Mouse (Mus musculus) hindbrain, embryonic 15.5 days (tissue): ENCODE measurements around the gene Filip1. TPM values are rescaled to one million over a fixed set of nuclear protein-coding genes. Genes with fewer than 3 reads are reported as not detected.

ENCODE experiments used
- ATAC-seq: fragments of 200-750 bp; cut with Nextera tagmentation; 2 replicates; pipeline ENCODE4 v1.8.0; 2017; ENCODE audit warnings: low read depth, moderate number of reproducible peaks, moderate TSS enrichment; ENCODE audit not compliant: low FRiP score
- H3K27ac ChIP-seq: fragments of 300-500 bp; sonication (generic); replicated peaks from 2 replicates; pipeline ENCODE4 v1.5.1; 2015; ENCODE audit warnings: mild to moderate bottlenecking, inconsistent platforms
- H3K27me3 ChIP-seq: fragments of 300-500 bp; sonication (generic); 2 replicates; pipeline ENCODE4 v1.6.1; 2015; ENCODE audit warnings: control low read depth, inconsistent platforms
- H3K36me3 ChIP-seq: fragments of 300-500 bp; sonication (generic); 2 replicates; pipeline ENCODE4 v1.6.1; 2015; ENCODE audit warnings: control low read depth, inconsistent platforms
- H3K4me1 ChIP-seq: fragments of 300-500 bp; sonication (generic); replicated peaks from 2 replicates; pipeline ENCODE4 v1.6.1; 2015; ENCODE audit warnings: control low read depth, inconsistent platforms
- H3K4me2 ChIP-seq: fragments of 300-500 bp; sonication (generic); 2 replicates; pipeline ENCODE4 v1.6.1; 2015; ENCODE audit warnings: moderate library complexity, mild to moderate bottlenecking, inconsistent platforms
- H3K4me3 ChIP-seq: fragments of 300-500 bp; sonication (generic); 2 replicates; pipeline ENCODE4 v1.5.1; 2015; ENCODE audit warnings: mild to moderate bottlenecking, inconsistent platforms
- H3K9ac ChIP-seq: fragments of 300-500 bp; sonication (generic); 2 replicates; pipeline ENCODE4 v1.6.1; 2015; ENCODE audit warnings: inconsistent platforms
- H3K9me3 ChIP-seq: fragments of 300-500 bp; sonication (generic); 2 replicates; pipeline ENCODE4 v1.6.1; 2016; ENCODE audit warnings: control low read depth, inconsistent platforms
- WGBS: fragments of 180-500 bp; shearing (Covaris S2); methylation state at CpG from one replicate; pipeline ENCODE4 v1.1.7; 2015; 5-methylcytosine and 5-hydroxymethylcytosine counted together
- polyA plus RNA-seq: library from polyadenylated mRNA; unstranded; fragments of >200 nt; fragmentation: Nextera tagmentation; extraction: Ambion mirVana; gene quantifications from 2 replicates; pipeline ENCODE4 v1.2.1, GENCODE M21; 2015

Filip1 gene
- polyA plus RNA-seq, 1 experiment from 2014 or later, result 2.7 TPM

GRCm38 (mm10) chr9:79807178-79807577, 205.5 kb downstream of the Filip1 start:
- H3K4me3 ChIP-seq, result no peak overlapping the region
- WGBS, result 57% methylated on average over 4 of the region's 4 CpGs
- no peak for ATAC-seq

GRCm38 (mm10) chr9:79806317-79807075, 206.2 kb downstream of the Filip1 start:
- WGBS, result 46% methylated on average over 12 of the region's 12 CpGs
- Histone ChIP-seq H3K4me2 (no peak overlapping the region), H3K4me3 (no peak overlapping the region), H3K9me3 (no peaks in the 10 kb centered on the region), H3K36me3 (no peaks in the 10 kb centered on the region), H3K9ac (no peak overlapping the region), H3K4me1 (no peaks in the 10 kb centered on the region), H3K27me3 (no peaks in the 10 kb centered on the region), H3K27ac (no peak overlapping the region)
- ATAC-seq, result peak; percentile 68; the same call in 1 of the 2 replicates

More at GRCm38 (mm10) chr9:79807178-79807577, 205.5 kb downstream of the Filip1 start:
- H3K36me3 ChIP-seq, result no peaks in the 10 kb centered on the region
- no peaks in the 10 kb centered on the region for H3K4me1 ChIP-seq
- no peak overlapping the region; the same call in 1 of the 2 replicates for H3K4me2 ChIP-seq
- no peak overlapping the region for H3K9ac ChIP-seq
- H3K27ac ChIP-seq, result no peak overlapping the region
- H3K27me3 ChIP-seq, result no peaks in the 10 kb centered on the region
- no peaks in the 10 kb centered on the region for H3K9me3 ChIP-seq

GRCm38 (mm10) chr9:79805426-79805825, 207.2 kb downstream of the Filip1 start:
- no peak for ATAC-seq
- no peak overlapping the region for H3K9ac ChIP-seq
- H3K9me3 ChIP-seq, result no peaks in the 10 kb centered on the region
- no peaks in the 10 kb centered on the region for H3K4me1 ChIP-seq
- H3K4me3 ChIP-seq, result no peak overlapping the region
- no peaks in the 10 kb centered on the region for H3K27me3 ChIP-seq
- no peaks in the 10 kb centered on the region for H3K36me3 ChIP-seq
- no peak overlapping the region for H3K27ac ChIP-seq
- no peak overlapping the region for H3K4me2 ChIP-seq
- 88% methylated on average over 10 of the region's 10 CpGs for WGBS

DNA sequence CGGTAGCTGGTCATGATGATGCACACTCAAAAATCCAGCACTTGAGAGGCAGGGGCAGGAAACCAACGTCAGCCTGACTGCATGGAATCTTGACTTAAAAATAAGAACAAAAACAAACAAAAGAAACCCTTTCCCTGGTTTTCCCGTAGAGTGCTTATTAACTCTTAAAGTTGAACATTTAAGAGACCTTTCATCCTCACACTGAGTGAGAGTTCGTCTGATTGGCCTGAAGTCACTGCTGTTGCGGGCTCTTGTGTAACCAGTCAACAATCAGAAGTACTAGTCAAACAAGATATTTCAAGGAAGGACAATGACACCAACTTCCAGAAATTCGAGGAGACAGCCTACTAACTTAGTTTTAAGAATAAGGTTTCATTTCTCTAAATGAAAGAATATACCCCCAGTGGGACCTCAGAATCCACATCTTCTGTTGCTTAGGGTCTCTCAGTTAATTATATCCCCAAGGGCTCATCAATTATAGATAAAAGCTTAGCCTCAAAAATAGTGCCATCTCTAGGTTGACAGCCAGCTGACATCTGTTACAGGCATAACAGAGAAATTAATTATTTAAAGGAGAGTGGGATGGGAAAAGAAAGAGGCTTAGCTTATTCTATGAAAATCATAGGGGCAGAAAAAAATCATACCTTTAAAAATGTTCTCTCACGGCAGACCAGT, 216.1 kb downstream of the Filip1 start:
- H3K36me3 ChIP-seq, result no peaks in the 10 kb centered on the region
- H3K4me2 ChIP-seq, result no peak overlapping the region
- no peaks in the 10 kb centered on the region for H3K27me3 ChIP-seq
- 70% methylated on average over 7 of the region's 7 CpGs for whole genome bisulfite sequencing
- no peak overlapping the region for H3K4me3 ChIP-seq
- no peak for ATAC-seq
- peaks cover 10% of the 10 kb centered on the region for H3K4me1 ChIP-seq
- H3K9ac ChIP-seq, result no peak overlapping the region
- no peaks in the 10 kb centered on the region for H3K9me3 ChIP-seq
- no peak overlapping the region for H3K27ac ChIP-seq

GRCm38 (mm10) chr9:79795076-79795475, 217.6 kb downstream of the Filip1 start:
- H3K4me3 ChIP-seq, result no peak overlapping the region
- H3K4me1 ChIP-seq, result peaks cover 20% of the 10 kb centered on the region
- no peaks in the 10 kb centered on the region for H3K36me3 ChIP-seq
- H3K9me3 ChIP-seq, result no peaks in the 10 kb centered on the region
- 86% methylated on average over 1 of the region's 1 CpGs for WGBS
- ATAC-seq, result no peak
- H3K27ac ChIP-seq, result no peak overlapping the region
- no peaks in the 10 kb centered on the region for H3K27me3 ChIP-seq
- no peak overlapping the region for H3K4me2 ChIP-seq
- no peak overlapping the region for H3K9ac ChIP-seq

GRCm38 (mm10) chr9:79792841-79793835, 219.5 kb downstream of the Filip1 start, which contains the start of gene Tmem30a:
TSS of gene Tmem30a (minus strand) at chr9:79793507.
- Histone ChIP-seq H3K36me3 (no peaks in the 10 kb centered on the region), H3K9ac (peak within 1 kb of the TSS; percentile 96), H3K27ac (peak within 1 kb of the TSS; percentile 89), H3K4me1 (peaks cover 24% of the 10 kb centered on the region), H3K9me3 (no peaks in the 10 kb centered on the region), H3K4me3 (peak within 1 kb of the TSS; percentile 81), H3K27me3 (no peaks in the 10 kb centered on the region), H3K4me2 (peak within 1 kb of the TSS; percentile 70)
- peak; percentile 99 for ATAC-seq
- under 1% methylated on average over 91 of the region's 91 CpGs for WGBS

- no peak for ATAC-seq
- H3K36me3 ChIP-seq, result no peaks in the 10 kb centered on the region
- peaks cover 14% of the 10 kb centered on the region for H3K4me1 ChIP-seq
- no peak overlapping the region for H3K9ac ChIP-seq
- no peaks in the 10 kb centered on the region for H3K27me3 ChIP-seq
- H3K4me3 ChIP-seq, result no peak overlapping the region
- H3K27ac ChIP-seq, result no peak overlapping the region
- H3K4me2 ChIP-seq, result no peak overlapping the region
- 66% methylated on average over 2 of the region's 2 CpGs for WGBS
- H3K9me3 ChIP-seq, result no peaks in the 10 kb centered on the region
Observed at GRCm38 (mm10) chr9:79785794-79786085, 226.9 kb downstream of the Filip1 start.

DNA sequence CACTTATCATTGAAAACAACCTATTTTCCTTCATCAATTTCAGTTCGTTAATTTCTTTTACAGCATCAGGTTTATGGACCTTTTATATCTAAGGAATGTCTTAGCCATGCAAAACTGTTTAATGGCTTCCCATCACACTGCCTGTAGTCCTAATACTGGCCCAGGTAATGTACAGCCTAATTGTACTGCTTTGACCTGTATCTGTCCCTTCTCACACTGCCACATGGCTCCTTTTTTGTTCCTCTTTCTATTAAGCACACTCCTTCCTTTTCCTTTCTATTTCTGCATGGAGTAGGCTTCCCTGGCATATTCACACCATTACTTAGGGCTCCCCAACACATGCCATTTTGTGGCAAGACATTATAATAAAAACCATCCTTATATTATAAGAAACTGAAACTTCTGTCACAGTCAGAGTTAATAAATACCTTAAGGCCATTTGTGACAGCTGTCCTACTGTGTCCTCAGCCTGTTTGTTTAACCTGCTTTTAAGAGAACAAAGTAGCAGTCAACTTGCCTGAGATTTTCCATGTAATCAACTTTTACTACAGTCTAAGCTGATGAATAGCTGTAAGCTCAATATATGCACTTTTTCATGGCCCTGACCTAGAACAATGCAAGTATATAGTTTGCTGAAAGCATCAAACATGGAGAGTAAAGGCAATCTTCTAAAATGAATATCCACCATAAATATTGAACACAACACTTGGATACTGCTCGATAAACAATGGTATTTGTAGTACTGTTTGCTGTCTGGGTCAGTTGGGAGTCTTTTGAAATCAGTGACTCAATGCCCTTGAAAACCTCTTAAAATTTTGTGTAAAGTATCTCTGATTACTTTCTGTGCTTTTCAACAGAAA, 227.5 kb downstream of the Filip1 start:
- no peaks in the 10 kb centered on the region for H3K36me3 ChIP-seq
- H3K27me3 ChIP-seq, result no peaks in the 10 kb centered on the region
- 94% methylated on average over 2 of the region's 2 CpGs for WGBS
- no peak overlapping the region for H3K4me2 ChIP-seq
- H3K4me1 ChIP-seq, result peaks cover 10% of the 10 kb centered on the region
- ATAC-seq, result no peak
- H3K9me3 ChIP-seq, result no peaks in the 10 kb centered on the region
- H3K27ac ChIP-seq, result no peak overlapping the region
- no peak overlapping the region for H3K4me3 ChIP-seq
- no peak overlapping the region for H3K9ac ChIP-seq

GRCm38 (mm10) chr9:79784439-79784838, 228.2 kb downstream of the Filip1 start:
- Histone ChIP-seq H3K36me3 (no peaks in the 10 kb centered on the region), H3K9ac (no peak overlapping the region)
- WGBS, result 67% methylated on average over 3 of the region's 3 CpGs

GRCm38 (mm10) chr9:79779354-79779753, 233.3 kb downstream of the Filip1 start:
- ATAC-seq, result no peak
- H3K36me3 ChIP-seq, result 0 out of 2 replicates have a peak, but pooled peaks cover 9% of the 10 kb centered on the region
- no peak overlapping the region for H3K4me2 ChIP-seq
- WGBS, result 85% methylated on average over 2 of the region's 2 CpGs
- H3K27ac ChIP-seq, result no peak overlapping the region
- no peak overlapping the region for H3K9ac ChIP-seq
- no peaks in the 10 kb centered on the region for H3K9me3 ChIP-seq
- no peaks in the 10 kb centered on the region; the same call in 1 of the 2 replicates for H3K4me1 ChIP-seq
- no peaks in the 10 kb centered on the region for H3K27me3 ChIP-seq
- no peak overlapping the region for H3K4me3 ChIP-seq

More at GRCm38 (mm10) chr9:79784439-79784838, 228.2 kb downstream of the Filip1 start:
- Histone ChIP-seq H3K27me3 (no peaks in the 10 kb centered on the region), H3K4me1 (peaks cover 9% of the 10 kb centered on the region), H3K4me2 (no peak overlapping the region), H3K4me3 (no peak overlapping the region), H3K27ac (no peak overlapping the region), H3K9me3 (no peaks in the 10 kb centered on the region)
- no peak for ATAC-seq

GRCm38 (mm10) chr9:79766991-79767545, 245.6 kb downstream of the Filip1 start:
- H3K4me1 ChIP-seq, result no peaks in the 10 kb centered on the region
- ATAC-seq, result no peak

More at GRCm38 (mm10) chr9:79766991-79767545, 245.6 kb downstream of the Filip1 start:
- Histone ChIP-seq H3K27ac (no peak overlapping the region), H3K4me3 (no peak overlapping the region), H3K9ac (no peak overlapping the region), H3K4me2 (no peak overlapping the region), H3K9me3 (no peaks in the 10 kb centered on the region), H3K27me3 (no peaks in the 10 kb centered on the region), H3K36me3 (0 out of 2 replicates have a peak, but pooled peaks cover 8% of the 10 kb centered on the region)
- 93% methylated on average over 5 of the region's 5 CpGs for WGBS
